Mouse (Mus musculus): ENCODE results near the gene 2310061I04Rik.
A peak's percentile ranks its signal among the peaks of the same experiment; 100 is the strongest.
"Not testable (repeated sequence)": the region's sequence is repeated elsewhere in the genome, so short reads cannot be mapped to it uniquely, and the experiment has no call there.

The 2310061I04Rik gene

DNA sequence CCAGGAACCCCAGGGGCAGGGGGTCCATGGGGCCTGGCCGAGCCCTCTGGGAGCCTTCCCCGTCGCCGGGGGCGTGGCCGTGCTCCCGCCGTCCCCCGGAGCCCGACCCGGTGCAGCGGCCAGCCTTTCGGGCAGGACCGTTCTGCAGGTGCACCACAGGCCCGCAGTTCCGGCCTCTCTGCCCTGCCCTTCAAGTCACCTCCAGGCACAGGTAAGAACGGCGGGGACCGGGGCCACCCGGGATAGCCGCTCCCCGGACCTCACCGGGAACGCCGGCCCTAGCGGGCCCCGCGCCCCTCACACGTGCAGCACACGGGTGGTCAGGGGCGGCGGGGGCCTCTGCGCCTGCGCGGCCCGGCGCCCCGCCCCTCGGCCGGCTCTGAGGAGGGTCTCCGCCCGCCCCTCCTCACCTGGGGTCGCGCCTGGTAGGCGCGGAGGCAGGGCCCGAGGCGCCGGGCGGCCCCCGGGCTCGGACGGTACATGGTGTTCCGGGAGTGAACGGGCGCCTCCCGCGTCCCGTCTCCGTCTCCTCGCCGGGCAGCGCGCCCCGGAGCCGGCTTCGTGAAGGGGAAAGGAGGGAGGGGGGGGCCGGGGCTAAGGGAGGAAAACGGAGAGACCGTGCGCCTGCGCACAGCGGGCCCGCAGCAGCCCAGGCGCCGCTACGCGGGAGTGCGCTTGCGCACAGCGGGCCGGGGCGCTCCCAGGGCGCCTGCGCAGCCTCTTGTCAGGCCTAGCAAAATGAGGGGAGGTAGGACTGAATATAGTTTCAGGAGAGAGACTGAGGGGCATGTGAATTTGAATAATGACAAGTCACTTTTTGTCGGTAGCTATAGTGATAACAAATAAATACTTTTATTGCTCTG, at the start of gene 2310061I04Rik:
Gene 2310061I04Rik (minus strand): TSS at position 651 of the 863 bp plus-strand sequence.
- peak; percentile 90 for DNase-seq (ENCODE audit: low spot score)

DNA sequence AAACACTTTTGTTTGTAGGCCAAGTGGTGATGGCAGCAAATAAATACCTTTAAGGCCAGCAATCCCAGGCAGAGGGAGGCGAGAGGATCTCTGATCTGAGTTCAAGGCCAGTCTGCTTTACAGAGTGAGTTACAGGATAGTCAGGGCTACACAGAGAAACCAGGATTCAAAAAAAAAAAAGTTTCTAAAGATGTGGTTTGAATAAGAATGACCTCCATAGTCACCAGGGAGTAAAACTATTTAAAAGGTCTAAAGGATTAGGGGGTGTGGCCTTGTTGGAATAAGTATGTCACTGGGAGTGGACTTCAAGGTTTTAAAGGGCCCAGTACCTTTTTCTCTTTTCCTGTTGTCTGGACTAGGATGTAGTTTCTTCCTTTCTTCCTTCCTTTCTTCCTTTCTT, 42.7 kb upstream of the 2310061I04Rik start:
- no peak for DNase-seq (ENCODE audit: low spot score)

DNA sequence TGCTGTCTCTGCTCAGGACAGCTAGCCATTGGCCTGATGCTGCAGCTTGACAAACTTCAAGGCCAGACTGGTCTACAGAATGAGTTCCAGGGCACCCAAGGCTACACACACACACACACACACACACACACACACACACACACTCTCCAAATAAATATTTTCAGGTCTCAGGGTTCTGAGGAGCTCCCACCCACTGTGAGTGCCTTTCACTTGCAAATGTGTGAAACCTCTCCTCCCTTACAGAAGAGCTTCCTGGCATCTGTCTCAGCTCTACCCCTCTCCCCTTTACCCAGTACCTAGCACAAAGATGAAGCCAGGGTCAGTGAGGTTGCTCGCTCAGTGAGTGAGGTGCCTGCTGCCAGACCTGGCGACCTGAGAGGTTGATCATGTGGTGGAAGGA, 41.9 kb upstream of the 2310061I04Rik start:
- DNase-seq (ENCODE audit: low spot score) = no peak

DNA sequence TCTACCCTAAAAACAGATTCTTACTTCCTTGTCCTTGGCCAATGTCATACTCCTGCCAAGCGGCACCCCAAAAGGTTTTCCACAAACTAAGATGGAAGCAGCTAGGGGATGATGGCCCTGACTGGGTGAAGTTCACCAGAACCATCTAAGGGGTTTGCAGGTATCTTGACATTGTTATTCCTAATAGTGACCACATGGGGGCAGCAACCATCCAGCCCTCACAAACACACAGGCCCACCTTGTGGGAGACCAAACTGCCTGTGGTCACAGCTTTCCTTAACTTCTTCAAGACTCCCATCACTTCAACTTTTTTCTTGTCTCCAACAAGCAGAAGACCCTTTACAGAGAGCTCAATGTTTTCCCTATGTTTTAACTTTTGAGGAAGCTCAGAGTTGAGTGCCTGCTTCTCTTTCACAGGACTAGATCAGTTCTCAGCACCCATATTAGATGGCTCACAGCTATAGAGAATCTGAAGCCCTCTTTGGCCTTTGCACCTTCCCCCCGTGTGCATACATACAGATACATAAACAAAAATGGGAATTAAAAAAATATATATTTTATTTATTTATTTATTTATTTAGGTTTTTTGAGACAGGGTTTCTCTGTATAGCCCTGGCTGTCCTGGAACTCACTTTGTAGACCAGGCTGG, 40.6 kb upstream of the 2310061I04Rik start:
- no peak for DNase-seq (ENCODE audit: low spot score)

DNA sequence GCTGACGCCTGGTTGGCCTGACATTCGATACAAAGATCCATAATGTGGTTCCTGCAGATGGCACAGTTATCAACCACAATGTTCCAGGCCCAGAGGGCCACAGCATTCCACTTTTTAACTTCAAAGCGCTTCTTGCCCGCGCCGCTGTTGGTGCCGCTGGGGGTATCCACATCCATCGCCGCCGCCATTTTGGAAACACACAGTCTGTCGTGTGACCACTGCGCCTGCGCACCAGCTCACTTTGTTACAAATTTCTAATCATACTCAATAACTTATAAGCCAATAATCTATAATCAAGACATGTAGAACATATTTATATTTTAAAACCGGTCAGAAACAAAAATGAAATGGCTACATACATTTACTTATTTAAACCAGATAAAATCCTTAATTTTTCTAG, 38.5 kb upstream of the 2310061I04Rik start:
- DNase-seq (ENCODE audit: low spot score) = not testable (repeated sequence)

DNA sequence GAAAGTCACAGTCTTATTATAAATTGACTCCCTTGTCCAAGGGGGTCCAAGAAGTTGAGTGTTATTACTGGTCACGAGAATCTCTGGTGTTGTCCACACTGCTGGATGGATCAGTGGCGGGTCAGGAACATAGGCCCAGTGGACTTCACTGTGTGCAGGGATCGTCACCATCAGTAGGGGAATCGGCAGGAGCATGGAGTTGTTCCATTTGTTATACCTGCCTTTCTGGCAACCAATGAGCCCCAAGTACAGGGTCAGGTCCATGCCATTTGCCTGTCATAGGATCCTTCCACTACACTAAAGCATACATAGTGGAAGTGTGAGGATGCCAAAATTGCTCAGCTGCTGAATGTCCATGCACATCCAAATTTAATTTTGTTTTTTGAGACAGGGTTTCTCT, 35.4 kb upstream of the 2310061I04Rik start:
- DNase-seq (ENCODE audit: low spot score) = no peak

DNA sequence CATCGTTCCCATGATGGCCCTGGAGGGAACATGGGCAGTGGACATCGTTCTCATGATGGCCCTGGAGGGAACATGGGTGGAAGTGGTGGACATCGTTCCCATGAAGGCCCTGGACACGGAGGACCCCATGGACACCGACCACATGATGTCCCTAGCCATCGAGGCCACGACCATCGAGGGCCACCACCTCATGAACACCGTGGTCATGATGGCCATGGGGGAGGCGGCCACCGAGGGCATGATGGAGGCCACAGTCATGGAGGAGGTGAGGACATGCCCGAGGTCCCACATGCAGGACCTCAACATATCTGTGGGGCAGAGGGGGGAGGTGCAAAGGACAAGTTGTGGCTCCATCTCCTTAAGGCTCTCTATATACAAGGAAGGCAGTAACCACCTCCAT, 33.4 kb upstream of the 2310061I04Rik start:
- no peak for DNase-seq (ENCODE audit: low spot score)

DNA sequence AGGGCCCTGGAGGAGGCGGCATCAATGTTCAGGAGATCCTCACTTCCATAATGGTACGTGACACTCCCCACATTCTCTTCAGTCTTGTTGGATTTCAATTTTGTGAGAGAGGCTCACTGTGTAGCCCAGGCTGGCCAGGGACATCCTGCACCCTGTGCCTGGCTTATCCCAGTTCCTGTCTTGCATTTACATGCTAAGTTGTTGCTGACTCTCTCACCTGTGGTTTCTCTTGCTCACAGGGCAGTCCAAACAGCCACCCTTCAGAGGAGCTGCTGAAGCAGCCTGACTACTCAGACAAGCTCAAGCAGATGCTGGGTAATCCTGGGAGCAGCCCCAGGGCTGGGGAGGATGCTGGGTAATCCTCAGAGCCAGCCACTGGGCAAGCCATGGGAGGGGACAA, 32.3 kb upstream of the 2310061I04Rik start:
- no peak for DNase-seq (ENCODE audit: low spot score)

DNA sequence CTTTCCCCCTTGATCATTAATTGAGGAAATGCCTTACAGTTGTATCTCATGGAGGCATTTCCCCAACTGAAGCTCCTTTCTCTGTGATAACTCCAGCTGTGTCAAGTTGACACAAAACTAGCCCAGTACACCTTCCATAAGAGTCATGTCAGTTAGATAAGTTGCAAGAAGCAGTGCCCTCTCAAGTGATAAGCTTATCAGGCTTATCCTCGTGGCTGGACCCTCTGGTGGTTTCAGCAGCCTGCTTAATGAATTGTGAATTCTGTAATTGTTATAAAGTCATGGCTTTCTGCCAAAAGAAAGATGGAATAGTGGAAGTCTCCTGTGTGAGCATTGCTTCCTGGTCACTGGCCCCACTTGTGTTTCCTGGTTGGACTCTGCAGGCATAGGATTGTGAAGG, 30.2 kb upstream of the 2310061I04Rik start:
- no peak for DNase-seq (ENCODE audit: low spot score)

DNA sequence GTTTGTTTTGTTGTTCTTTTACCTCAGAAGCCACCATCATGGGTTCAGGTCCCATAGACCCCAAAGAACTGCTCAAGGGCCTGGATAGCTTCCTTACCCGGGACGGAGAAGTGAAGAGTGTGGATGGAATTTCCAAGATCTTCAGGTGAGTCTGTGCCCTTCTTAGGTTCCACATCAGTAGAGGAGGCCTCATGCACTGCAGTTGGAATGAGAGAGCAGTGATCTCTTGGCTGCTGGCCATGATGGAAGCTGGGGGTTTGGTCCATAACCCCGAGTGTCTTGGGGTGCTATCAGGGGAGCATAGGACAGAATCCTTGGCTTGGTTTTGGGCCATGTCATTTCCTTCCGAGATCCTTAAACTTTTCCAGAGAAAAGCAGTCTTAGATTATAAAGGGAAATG, 26.1 kb upstream of the 2310061I04Rik start:
- DNase-seq (ENCODE audit: low spot score) = no peak

DNA sequence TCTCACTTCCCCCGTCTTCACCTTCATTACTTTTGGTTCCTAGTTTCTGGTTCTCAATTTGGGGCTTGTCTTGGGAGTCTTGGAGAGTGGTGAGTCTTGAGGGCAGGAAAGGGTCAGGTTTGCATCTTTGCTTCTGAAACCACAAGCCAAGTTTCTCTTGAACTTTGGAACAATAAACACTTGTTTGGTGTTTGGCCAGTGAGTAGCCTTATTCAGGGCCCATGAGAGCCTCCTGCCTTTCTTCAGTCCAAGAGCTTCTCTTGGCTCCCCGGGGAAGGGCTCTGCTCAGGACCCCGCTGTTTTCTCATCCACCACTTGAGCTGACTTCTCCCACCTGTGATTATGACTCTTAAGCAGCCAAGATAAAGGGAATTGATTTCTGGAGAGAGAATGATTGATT, 25.3 kb upstream of the 2310061I04Rik start:
- DNase-seq (ENCODE audit: low spot score) = no peak

DNA sequence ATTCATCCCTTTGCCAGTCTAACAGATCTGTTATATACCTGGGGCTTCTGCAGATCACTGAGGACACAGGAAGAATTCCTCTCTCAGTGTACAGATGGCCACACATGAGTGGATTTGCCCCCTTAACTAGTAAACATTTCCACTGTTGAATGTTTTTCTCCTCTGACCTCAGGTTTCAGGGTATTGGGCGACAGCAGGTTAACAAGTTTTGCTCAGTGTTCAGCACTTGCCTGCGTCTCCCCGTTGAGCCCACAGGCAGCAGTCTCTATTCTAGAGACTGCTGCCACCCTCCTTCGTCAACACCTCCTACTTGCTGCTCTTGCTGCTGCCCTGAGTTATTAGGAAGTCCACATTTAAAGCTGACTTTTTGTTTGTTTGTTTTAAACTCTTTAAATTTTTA, 24.5 kb upstream of the 2310061I04Rik start:
- no peak for DNase-seq (ENCODE audit: low spot score)

DNA sequence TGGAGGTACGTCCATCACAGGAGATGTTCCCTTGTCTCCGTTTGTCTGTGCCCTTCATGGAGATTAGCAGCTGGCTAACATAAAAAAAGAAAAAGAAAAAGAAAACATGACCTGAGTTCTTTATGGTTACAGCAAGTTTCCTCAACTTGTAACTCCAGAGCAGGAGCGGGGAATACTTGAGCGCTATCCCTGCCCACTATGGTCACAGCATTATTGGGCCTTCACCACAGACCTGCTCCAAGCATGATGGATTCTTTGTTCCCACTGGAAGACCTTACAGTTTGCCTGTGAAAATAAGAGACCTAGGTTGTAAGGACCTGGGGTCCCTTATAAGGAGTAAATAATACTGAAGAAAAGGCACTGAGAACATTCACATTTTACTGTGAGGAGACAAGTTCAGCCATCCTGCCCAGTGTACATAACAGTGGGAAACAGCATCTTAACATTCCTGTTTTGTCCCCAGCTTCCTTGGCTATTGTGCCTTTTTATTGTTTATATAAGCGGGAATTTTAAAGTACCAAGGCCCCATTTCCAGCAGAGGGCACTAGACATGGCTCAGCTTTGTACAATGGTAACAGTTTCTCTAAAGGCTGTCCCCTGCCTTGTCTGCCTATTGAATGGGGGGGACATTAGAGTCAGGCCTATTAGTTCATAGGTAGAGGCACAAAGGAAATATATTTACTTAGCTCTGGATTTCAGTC, 23.8 kb upstream of the 2310061I04Rik start:
- DNase-seq (ENCODE audit: low spot score) = no peak

DNA sequence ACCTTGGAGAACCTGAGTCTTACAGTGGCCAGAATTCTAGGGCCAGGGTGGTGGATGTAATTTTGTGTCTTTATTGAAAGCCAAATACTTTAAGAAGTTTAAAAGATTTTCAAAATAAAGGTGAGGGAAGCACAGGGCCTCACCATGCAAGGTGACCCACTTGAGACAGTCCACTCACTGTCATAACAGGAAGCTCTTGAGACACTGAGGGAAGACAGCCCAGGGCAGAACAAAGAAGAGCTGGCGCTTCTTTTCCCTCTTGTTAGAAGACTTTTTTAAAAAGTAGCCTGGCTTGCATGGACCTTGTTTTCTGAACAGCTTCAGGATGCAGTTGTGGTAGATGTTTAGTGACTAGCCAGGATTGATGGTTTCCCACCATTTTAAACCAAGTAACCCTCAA, 23.2 kb upstream of the 2310061I04Rik start:
- no peak for DNase-seq (ENCODE audit: low spot score)

DNA sequence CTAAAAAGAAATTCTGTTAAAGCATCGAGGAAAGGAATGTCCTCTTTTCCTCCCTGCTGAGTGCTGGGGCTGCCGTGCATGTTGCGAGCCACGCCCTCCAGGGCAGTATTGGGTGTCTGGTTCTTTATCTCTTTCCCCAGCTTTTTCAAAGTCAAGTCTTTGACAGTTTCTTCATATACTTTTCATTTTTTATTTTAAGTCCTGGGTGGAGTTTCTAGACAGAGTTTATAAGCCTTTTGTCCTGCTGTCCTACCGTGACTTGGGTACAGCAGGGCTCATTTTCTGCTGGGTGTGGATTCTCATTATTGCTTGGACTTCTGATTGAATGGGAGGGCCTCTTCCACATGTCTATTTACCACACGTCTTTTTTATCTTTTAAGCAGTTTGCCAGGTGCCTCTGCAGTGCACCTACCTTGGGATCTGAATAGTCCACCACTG, 22.7 kb upstream of the 2310061I04Rik start:
- DNase-seq (ENCODE audit: low spot score) = no peak

DNA sequence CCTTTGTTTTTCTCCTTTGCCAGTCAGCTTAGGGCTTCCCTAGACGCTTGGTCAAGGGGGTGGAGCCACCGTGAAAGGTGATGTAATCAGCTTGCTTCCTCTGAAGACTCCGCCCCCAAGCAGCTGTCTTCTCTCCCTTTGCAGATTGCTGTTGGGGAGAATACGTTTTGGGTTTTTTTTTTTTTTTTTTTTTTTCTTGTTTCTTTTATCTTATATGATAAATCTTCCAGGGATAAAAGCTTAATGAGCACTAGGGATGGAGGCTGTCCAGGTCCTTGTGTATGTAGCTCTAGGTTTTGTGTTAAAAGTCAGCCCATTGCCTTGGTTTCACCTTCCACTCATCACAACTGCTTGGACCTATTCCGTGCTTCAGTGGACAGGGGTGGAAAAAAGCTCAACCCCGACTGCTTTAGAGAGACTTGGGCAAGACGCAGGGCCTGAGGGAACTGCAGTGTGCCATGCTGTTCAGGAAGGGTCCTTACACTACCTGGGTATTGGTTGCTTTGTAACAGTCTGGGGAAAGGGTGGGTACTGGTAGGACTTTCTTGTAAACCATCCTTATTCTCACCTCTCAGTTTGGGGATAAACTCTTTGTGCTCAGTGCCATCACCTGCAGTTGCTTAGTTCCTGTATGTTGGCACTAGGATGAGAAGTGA, 22.0 kb upstream of the 2310061I04Rik start:
- peak; percentile 84 for DNase-seq (ENCODE audit: low spot score)

DNA sequence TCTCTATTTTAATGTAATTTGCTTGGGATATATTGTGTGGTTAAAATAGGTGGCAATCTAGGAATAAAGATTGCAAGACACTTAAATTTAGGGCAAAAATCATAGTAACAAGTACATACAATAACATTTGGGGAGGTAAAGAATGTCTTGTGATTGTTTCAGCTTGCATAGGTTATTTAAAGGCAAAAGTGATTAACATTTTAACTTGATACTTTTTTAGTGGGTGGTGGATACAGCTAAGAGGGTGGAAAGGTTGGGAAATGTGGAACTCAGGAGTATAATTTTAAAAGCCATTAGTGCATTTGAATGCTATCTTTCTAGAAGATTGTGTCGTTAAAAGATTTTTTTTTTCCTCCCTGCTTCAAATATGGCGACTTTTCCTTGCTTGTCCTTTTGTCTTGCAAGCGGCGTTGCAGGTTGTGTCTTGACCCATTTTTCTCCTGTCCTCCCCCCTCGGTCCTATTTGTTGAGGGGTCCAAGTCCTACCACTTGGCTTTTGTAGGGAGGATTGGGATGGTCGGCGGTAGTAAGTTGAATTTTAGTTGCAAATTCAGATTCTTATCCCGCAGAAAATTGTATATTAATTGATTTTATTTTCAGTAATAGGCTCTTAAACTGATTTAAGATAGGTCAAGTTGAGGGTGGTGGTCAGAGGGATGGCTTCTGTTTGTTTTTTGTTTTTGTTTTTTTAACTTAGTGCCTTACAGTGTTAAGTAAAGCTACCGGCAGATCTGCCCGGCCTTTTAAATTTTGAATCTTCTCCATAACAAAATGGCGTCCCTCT, 21.2 kb upstream of the 2310061I04Rik start:
- DNase-seq (ENCODE audit: low spot score) = no peak

DNA sequence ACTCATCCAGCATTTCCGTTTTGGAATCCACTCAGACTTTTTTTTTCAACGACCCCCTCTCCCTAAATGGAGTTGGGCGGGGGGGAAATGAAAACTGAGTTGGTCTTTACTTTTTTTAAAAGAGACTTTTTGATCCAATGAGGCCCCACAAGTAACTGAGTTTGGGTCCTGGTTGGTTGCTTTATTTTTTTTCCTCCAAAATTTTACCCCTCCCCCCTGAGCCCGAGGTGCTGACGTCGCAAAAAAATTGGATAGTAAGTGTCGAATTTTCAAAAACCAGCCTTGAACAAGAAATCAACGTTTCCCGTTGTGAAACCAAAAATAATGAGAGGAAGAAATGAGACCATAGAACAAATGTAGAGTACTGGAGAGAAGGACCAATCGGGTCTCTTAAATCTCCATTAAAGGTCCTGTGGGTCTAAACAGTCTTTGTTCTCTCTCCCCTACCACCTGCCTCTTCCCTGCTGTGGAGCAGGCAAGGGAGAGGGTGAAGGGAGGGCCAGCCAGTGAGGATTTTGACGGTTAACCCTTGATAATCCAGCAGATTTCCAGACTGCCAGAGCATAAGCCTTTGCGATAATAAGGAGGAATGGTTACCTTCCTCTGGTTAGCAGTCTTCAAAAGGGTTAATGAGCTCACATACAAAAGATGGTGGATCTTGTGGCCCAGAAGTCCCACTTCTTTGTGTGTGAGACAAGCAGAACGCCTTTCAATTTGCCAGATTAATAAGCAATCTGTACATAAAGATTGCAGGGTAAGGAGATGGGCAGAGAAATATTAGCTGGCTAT, 20.4 kb upstream of the 2310061I04Rik start:
- DNase-seq (ENCODE audit: low spot score) = no peak

DNA sequence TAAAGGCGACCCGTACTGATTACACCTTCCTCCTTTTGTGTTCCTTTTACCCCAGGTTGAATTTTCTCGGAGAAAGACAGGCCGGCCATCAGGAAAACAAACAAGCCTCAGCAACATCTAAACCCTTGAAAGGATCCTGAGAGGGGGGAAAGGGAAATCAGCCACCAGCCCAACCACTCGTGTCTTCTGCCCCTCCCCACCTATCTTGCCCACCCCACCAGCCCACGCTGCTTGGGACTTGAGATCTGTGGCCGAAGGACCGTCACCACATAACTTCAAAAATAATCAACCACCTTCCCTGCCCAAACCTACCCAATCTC, 19.9 kb upstream of the 2310061I04Rik start:
- DNase-seq (ENCODE audit: low spot score) = no peak

DNA sequence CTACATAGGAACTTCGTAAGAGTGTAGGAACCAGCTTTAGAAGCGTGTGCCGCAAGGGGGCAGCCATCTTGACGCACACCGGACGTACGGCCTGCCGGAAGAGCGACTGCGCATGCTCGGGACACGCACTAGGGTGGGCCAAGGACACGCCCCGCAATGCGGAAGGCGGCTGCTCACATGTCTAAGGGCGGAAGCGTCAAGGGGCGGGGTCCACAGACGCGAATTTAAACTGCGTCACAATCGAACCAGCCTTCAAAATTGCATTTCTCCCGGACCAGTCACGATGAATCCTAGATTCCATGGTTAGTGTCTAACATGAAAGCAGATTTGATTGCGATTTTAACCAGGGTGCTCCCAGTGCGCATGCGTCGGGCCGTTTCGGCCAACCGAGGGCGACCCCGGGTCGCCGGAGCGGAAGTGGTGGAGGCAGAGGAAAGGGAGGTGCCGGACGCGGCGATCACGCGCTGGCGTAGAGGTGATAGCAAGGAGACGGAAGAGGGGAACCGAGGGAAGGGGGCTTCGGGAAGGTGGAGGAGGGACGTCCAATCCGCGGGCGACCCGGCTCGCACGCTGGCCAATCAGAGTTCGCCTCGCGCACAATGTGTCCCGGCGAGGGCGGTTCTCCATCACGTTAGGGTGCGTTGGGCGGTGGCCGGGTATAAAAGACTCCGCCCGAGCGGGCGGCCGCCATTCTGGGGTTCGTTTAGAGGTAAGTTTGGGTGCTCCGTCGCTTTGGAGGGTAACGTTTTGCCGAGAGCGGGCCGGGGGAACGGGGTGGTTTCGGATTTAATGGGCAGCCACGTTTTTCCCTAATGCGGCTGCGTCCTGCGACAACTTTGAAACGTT, 19.3 kb upstream of the 2310061I04Rik start, which contains the start of the genes Mrps18b and Ppp1r10:
Gene Mrps18b (minus strand): TSS at position 93 of the 846 bp plus-strand sequence.
Gene Ppp1r10 (plus strand): TSS at position 138 of the 846 bp plus-strand sequence.
- peak; percentile 96 for DNase-seq (ENCODE audit: low spot score)
